Mouse (Mus musculus): Measurements from ENCODE around the gene Zfp692. TPM values are rescaled to one million over a fixed set of nuclear protein-coding genes. Genes with fewer than 3 reads are reported as not detected.
A peak's percentile ranks its signal among the peaks of the same experiment; 100 is the strongest.

The Zfp692 gene
- polyA plus RNA-seq, 1 experiment = 1.1 TPM

DNA sequence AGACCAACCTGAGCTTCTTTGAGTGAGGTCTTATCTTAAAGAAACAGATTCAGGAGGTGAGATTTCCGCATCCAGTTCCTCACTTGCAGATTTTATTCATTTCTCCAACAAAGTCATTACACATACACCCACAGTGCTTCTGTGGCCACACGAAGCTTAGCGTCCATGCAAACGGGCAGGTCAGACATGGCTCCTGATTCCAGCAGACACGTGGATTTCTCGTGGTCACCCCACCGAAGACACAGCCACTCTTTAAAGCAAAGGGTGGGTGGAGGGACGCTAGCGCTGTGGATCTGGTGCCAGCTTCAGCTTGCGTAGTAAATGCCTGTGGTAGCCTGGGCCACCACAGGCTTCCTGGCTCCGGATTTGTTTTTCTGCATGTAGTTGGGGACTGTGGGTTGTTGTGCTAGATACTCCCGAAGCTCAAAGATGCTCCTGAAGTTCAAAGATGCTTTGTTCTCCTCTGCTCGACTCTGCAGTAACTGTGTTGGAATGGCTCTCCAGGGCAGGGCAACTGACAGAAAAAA is 24.8 kb upstream of the Zfp692 start:
- no peaks in the 10 kb centered on the region for H3K4me1 ChIP-seq (ENCODE audit: control insufficient read depth)
- H3K36me3 ChIP-seq (ENCODE audit: control insufficient read depth) = no peaks in the 10 kb centered on the region
- peaks cover 10% of the 10 kb centered on the region for H3K27me3 ChIP-seq (ENCODE audit: control insufficient read depth)
- H3K9me3 ChIP-seq (ENCODE audit: control insufficient read depth, low read length) = no peaks in the 10 kb centered on the region
- H3K4me3 ChIP-seq (replicated peaks) = no peak overlapping the region
- TF ChIP-seq GATA1 (IDR thresholded peaks at IDR 0.05; ENCODE audit: low read length) (no peak), TAL1 (IDR thresholded peaks at IDR 0.05; ENCODE audit: low read length) (no peak)

DNA sequence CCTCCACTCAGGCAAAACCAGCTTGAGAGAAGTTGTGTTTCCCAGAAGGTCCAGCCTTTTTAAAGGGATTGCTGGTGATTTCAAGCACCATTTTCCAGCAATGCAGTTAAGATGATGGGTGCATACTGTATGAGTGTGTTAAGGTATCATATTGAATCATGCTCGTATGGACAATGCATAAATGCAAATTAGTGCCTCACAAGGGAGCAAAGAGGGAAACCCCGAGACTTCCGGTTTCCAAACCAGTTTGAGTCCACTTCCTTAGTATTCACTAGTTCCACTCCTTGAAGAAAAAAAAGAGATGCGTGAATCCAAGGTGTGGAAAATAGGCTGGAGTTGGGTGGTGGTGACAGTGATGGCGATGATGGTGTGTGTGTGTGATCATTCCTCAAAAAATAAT is 24.4 kb upstream of the Zfp692 start:
- no peak for TF ChIP-seq GATA1 (IDR thresholded peaks at IDR 0.05; ENCODE audit: low read length)
- no peak for TF ChIP-seq TAL1 (IDR thresholded peaks at IDR 0.05; ENCODE audit: low read length)
- H3K27me3 ChIP-seq (ENCODE audit: control insufficient read depth) = peaks cover 10% of the 10 kb centered on the region
- no peaks in the 10 kb centered on the region for H3K36me3 ChIP-seq (ENCODE audit: control insufficient read depth)
- H3K4me1 ChIP-seq (ENCODE audit: control insufficient read depth) = no peaks in the 10 kb centered on the region
- H3K9me3 ChIP-seq (ENCODE audit: control insufficient read depth, low read length) = no peaks in the 10 kb centered on the region
- H3K4me3 ChIP-seq (replicated peaks) = no peak overlapping the region

DNA sequence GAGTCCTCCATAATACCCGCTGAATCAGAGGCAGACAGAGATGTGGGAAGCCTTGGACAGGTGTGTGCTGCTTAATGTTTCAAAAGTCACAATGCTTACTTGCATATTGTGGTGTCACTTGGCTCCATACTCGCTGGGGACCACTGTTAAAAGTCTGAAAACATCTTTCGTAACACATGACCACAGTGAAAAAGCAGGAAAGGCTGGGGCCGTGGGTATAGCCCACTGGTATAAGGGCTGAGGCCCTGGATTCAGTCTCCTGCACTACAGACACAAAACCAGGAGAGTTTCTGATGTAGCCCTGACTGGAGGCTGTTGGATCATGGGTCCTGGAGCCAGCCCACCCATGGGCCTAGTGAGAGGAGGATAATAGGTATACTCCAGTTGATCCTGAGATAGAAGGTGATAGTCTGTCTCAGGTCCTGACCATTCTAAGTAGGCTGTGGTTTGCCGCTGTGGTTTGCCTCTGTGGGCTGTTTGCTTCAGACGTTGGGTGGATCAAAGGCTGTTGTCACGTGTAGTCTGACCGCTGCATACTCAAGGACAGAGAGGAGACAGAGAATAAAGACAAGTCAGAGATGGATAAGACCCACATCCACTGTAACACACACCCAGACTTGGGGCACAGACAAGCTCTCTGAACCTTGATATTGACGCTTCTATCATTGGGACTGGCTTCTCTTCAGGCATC is 16.7 kb upstream of the Zfp692 start:
- Histone ChIP-seq H3K4me3 (replicated peaks) (no peak overlapping the region), H3K36me3 (ENCODE audit: control insufficient read depth) (no peaks in the 10 kb centered on the region), H3K4me1 (ENCODE audit: control insufficient read depth) (peaks cover 6% of the 10 kb centered on the region), H3K27me3 (ENCODE audit: control insufficient read depth) (peaks cover 6% of the 10 kb centered on the region), H3K9me3 (ENCODE audit: control insufficient read depth, low read length) (no peaks in the 10 kb centered on the region)
- no peak for TF ChIP-seq GATA1 (IDR thresholded peaks at IDR 0.05; ENCODE audit: low read length)
- TF ChIP-seq TAL1 (IDR thresholded peaks at IDR 0.05; ENCODE audit: low read length) = no peak

DNA sequence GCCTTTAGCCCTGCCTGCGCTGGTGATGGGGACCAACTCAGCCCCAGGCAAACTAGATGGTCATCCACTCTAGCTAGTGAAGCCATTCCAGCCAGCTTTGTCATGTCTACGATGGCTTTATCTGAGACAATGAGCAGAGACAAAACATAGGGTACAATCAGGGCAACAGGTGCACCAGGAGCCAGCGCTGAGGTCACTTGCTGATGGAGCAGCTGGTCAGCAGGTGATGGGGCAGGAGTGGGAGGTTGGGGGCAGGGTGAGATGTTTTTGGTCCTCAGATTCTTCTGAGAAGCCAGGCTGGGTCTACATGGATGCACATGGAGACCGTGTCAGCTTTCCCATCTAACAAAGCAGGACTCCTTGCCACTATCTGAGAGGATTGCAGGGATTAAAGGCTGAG is 16.1 kb upstream of the Zfp692 start:
- no peak for TF ChIP-seq GATA1 (IDR thresholded peaks at IDR 0.05; ENCODE audit: low read length)
- TF ChIP-seq TAL1 (IDR thresholded peaks at IDR 0.05; ENCODE audit: low read length) = no peak
- H3K27me3 ChIP-seq (ENCODE audit: control insufficient read depth) = peaks cover 6% of the 10 kb centered on the region
- no peaks in the 10 kb centered on the region for H3K9me3 ChIP-seq (ENCODE audit: control insufficient read depth, low read length)
- H3K4me1 ChIP-seq (ENCODE audit: control insufficient read depth) = peaks cover 6% of the 10 kb centered on the region
- no peaks in the 10 kb centered on the region for H3K36me3 ChIP-seq (ENCODE audit: control insufficient read depth)
- no peak overlapping the region for H3K4me3 ChIP-seq (replicated peaks)

DNA sequence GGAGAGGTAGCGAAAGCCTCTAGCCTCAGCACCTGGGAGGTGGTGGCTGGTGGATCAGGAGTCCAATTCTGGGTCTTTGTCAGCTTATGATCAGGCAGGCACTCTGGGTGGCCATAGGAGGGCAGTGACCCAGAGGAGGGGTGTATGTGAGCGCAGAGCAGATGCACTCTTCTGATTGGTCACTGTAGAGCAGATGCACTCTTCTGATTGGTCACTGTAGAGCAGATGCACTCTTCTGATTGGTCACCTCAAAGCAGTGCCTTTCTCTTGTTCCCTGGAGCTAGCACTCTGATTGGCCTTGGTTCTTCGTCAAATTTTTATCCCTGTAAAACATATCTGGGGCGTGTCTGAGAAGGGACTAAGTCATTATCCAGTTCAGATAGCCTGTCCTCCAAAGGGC is 14.1 kb upstream of the Zfp692 start:
- TF ChIP-seq GATA1 (IDR thresholded peaks at IDR 0.05; ENCODE audit: low read length) (no peak), TAL1 (IDR thresholded peaks at IDR 0.05; ENCODE audit: low read length) (no peak)
- Histone ChIP-seq H3K4me3 (replicated peaks) (no peak overlapping the region), H3K27me3 (ENCODE audit: control insufficient read depth) (no peaks in the 10 kb centered on the region; the same call in 1 of the 2 replicates), H3K36me3 (ENCODE audit: control insufficient read depth) (no peaks in the 10 kb centered on the region), H3K9me3 (ENCODE audit: control insufficient read depth, low read length) (no peaks in the 10 kb centered on the region), H3K4me1 (ENCODE audit: control insufficient read depth) (peaks cover 6% of the 10 kb centered on the region)

DNA sequence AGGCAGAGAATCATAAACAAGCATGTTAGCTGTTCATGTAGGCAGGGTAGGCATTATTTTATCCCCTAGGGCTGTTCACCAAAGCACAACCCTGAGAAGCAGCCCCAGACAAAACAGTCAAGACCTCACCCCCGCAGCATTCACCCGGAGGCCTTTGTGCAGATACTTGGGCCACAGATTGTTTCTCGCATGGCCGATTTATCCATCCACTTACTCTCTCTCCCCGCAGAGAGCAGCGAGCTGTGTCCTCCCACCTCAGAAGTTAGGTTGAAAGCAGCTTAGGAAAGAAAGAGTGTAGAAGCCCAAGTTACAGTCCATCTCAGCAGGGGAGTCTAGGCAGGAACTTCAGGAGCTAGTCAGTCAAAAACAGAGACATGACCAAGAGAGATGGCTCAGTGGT is 9.5 kb upstream of the Zfp692 start:
- TF ChIP-seq TAL1 (IDR thresholded peaks at IDR 0.05; ENCODE audit: low read length) (no peak), GATA1 (IDR thresholded peaks at IDR 0.05; ENCODE audit: low read length) (no peak)
- peaks cover 23% of the 10 kb centered on the region for H3K4me1 ChIP-seq (ENCODE audit: control insufficient read depth)
- no peaks in the 10 kb centered on the region for H3K9me3 ChIP-seq (ENCODE audit: control insufficient read depth, low read length)
- no peaks in the 10 kb centered on the region for H3K36me3 ChIP-seq (ENCODE audit: control insufficient read depth)
- H3K27me3 ChIP-seq (ENCODE audit: control insufficient read depth) = no peaks in the 10 kb centered on the region
- no peak overlapping the region for H3K4me3 ChIP-seq (replicated peaks)

DNA sequence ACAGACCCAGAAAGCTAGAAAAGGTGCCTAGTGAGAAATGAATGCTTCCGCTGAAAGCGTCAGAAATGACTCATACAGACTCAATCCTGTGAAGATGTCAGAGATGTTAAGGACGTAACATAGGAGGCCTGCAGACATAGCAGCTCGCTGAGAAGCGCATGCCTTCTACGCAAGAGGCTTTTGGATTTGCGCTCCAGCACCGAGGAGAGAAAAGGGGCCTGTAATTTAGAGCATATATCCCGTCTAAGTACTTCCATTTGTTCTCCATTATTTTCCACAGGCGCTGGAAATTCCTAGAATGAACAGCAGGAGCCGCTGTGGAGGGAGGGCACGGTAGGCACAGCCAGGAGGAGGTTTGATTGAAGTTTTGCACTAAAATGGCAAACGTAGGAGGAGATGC is 5.8 kb upstream of the Zfp692 start:
- H3K4me1 ChIP-seq (ENCODE audit: control insufficient read depth) = peaks cover 31% of the 10 kb centered on the region
- no peaks in the 10 kb centered on the region for H3K9me3 ChIP-seq (ENCODE audit: control insufficient read depth, low read length)
- no peaks in the 10 kb centered on the region for H3K27me3 ChIP-seq (ENCODE audit: control insufficient read depth)
- no peaks in the 10 kb centered on the region for H3K36me3 ChIP-seq (ENCODE audit: control insufficient read depth)
- TF ChIP-seq GATA1 (IDR thresholded peaks at IDR 0.05; ENCODE audit: low read length) = no peak
- no peak for TF ChIP-seq TAL1 (IDR thresholded peaks at IDR 0.05; ENCODE audit: low read length)
- peak overlapping the region; percentile 72 for H3K4me3 ChIP-seq (replicated peaks)

DNA sequence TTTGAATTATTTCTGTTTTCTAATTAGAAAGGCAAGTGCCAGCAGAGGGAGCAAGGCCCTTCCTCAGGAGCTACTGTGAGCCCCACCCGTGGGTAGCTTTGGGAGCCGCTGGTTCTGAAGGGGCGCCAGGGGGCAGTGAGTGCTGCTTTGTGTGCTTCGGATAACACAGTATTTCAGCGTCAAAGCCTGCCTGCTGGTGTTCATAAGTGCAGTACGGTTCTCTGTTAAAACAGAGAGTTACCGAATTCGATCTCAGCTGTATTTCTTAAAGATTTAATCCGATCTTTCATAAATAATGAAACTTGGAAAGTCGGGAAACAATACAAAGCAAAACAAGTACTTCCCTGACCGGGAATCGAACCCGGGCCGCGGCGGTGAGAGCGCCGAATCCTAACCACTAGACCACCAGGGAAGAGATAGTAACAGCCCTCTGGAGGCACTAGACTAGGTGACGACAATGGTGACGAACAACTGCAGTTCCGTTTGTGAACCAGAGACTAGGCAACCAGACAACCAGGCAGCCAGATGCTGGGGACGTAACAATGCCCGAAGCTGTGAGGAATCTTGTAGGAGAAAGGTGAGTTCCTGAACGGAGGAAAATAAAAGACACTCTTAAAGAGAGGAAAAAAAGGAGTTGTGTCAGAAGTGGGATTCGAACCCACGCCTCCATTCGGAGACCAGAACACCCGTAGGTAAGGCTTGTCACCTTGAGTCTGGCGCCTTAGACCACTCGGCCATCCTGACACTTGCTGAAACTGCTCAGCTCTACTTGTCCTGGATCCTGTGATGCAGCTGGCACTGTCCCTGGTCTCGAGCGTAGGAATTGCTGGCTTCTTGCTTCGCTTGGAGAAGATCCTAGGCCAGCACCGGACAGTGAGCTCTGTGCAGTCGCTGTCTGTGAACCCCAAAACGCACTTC is 4.8 kb upstream of the Zfp692 start:
- Histone ChIP-seq H3K4me3 (replicated peaks) (peak overlapping the region; percentile 72), H3K36me3 (ENCODE audit: control insufficient read depth) (no peaks in the 10 kb centered on the region), H3K4me1 (ENCODE audit: control insufficient read depth) (peaks cover 41% of the 10 kb centered on the region), H3K27me3 (ENCODE audit: control insufficient read depth) (no peaks in the 10 kb centered on the region), H3K9me3 (ENCODE audit: control insufficient read depth, low read length) (no peaks in the 10 kb centered on the region)
- TF ChIP-seq TAL1 (IDR thresholded peaks at IDR 0.05; ENCODE audit: low read length) = no peak
- no peak for TF ChIP-seq GATA1 (IDR thresholded peaks at IDR 0.05; ENCODE audit: low read length)
